Mouse (Mus musculus) liver, postnatal 0 days (tissue): ENCODE data around the gene Erp29.

Source experiments
- CTCF ChIP-seq: sonication (generic); IDR thresholded peaks from 2 replicates; pipeline ENCODE4 v1.5.1; 2016; ENCODE audit warnings: antibody characterized with exemption, low read depth
- EP300 ChIP-seq: IDR thresholded peaks from 2 replicates; pipeline ENCODE4 v1.6.1; 2016; ENCODE audit warnings: antibody characterized with exemption, low read depth, mild to moderate bottlenecking

DNA sequence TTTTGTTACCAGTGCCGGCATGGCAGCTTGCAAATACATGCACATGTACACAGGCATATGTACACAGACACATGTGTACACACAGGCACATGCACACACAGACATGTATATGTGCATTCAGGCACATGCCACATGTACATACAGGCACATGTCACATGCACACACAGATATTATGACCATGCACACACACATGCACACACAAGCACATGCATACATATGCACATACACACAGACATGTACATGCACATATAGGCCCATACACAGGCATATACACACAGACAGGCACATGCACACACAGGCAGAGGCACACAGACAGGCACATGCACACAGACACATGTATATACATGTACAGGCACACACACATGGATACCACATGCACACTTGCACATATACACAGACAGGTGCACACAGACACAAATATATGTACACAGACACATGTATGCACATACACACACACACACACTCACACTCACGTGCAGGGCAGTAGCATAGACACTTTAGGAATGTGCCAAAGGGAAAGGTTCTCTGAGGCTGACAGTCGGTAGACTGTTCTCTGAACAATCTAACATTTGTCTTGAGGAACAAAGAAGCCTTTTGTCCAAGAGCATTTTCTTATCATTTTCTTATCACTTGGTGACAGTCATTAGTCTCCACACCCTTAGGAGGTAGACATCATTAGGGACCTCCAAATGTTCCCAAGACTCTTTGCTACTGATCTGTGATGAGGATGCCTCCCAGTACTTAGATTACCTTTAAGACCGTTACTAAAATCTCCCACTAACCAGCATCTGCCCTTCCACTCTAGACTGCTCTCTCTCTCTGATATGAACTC, 9.2 kb upstream of the Erp29 start:
- TF ChIP-seq CTCF, result no peak
- no peak for TF ChIP-seq EP300
